Mouse (Mus musculus) kidney, embryonic 15.5 days (tissue): Measurements from ENCODE around the gene Asphd1. TPM values are rescaled to one million over a fixed set of nuclear protein-coding genes. Genes with fewer than 3 reads are reported as not detected.

Source experiments
- ATAC-seq: fragments of 200-750 bp; cut with Nextera tagmentation; replicated peaks from 2 replicates; pipeline ENCODE4 v1.8.0; 2017; ENCODE audit warnings: moderate TSS enrichment; ENCODE audit not compliant: low FRiP score
- H3K27ac ChIP-seq: fragments of 300-500 bp; sonication (generic); 2 replicates; pipeline ENCODE4 v1.5.1; 2015; ENCODE audit warnings: mild to moderate bottlenecking, inconsistent platforms
- H3K27me3 ChIP-seq: fragments of 300-500 bp; sonication (generic); 2 replicates; pipeline ENCODE4 v1.6.1; 2015; ENCODE audit warnings: inconsistent platforms
- H3K36me3 ChIP-seq: fragments of 300-500 bp; sonication (generic); 2 replicates; pipeline ENCODE4 v1.6.1; 2015; ENCODE audit warnings: inconsistent platforms
- H3K4me1 ChIP-seq: fragments of 300-500 bp; sonication (generic); 2 replicates; pipeline ENCODE4 v1.6.1; 2015; ENCODE audit warnings: inconsistent platforms
- H3K4me2 ChIP-seq: fragments of 300-500 bp; sonication (generic); 2 replicates; pipeline ENCODE4 v1.6.1; 2015; ENCODE audit warnings: moderate library complexity, mild to moderate bottlenecking, inconsistent platforms
- H3K4me3 ChIP-seq: fragments of 300-500 bp; sonication (generic); replicated peaks from 2 replicates; pipeline ENCODE4 v1.5.1; 2015; ENCODE audit warnings: mild to moderate bottlenecking, inconsistent platforms
- H3K9ac ChIP-seq: fragments of 300-500 bp; sonication (generic); 2 replicates; pipeline ENCODE4 v1.6.1; 2015; ENCODE audit warnings: mild to moderate bottlenecking, inconsistent platforms
- H3K9me3 ChIP-seq: fragments of 300-500 bp; sonication (generic); replicated peaks from 2 replicates; pipeline ENCODE4 v1.6.1; 2016; ENCODE audit warnings: inconsistent platforms
- WGBS: fragments of 180-500 bp; shearing (Covaris S2); methylation state at CpG from one replicate; pipeline ENCODE4 v1.1.7; 2015; ENCODE audit warnings: mixed read lengths; 5-methylcytosine and 5-hydroxymethylcytosine counted together
- polyA plus RNA-seq: library from polyadenylated mRNA; unstranded; fragments of >200 nt; fragmentation: Nextera tagmentation; extraction: Ambion mirVana; gene quantifications from 2 replicates; pipeline ENCODE4 v1.2.1, GENCODE M21; 2015

The Asphd1 gene
- polyA plus RNA-seq, 1 experiment from 2014 or later, result 0.21 TPM

- H3K4me3 ChIP-seq, result peak within 1 kb of the TSS; percentile 54
- under 1% methylated on average over 42 of the region's 42 CpGs for WGBS
- H3K9me3 ChIP-seq, result no peaks in the 10 kb centered on the region
- no peak within 1 kb of the TSS for H3K27ac ChIP-seq
- H3K4me1 ChIP-seq, result peaks cover 22% of the 10 kb centered on the region
- peak within 1 kb of the TSS; percentile 100 for H3K4me2 ChIP-seq
- peaks cover 11% of the 10 kb centered on the region for H3K36me3 ChIP-seq
- peak; percentile 89 for ATAC-seq
- peak within 1 kb of the TSS; percentile 43 for H3K9ac ChIP-seq
- peaks cover 39% of the 10 kb centered on the region for H3K27me3 ChIP-seq
These were observed 638 bp upstream of the Asphd1 start, which contains the start of gene Sez6l2 for GRCm38 (mm10) chr7:126949793-126950646. TSS of gene Sez6l2 (plus strand) at chr7:126950563.

DNA sequence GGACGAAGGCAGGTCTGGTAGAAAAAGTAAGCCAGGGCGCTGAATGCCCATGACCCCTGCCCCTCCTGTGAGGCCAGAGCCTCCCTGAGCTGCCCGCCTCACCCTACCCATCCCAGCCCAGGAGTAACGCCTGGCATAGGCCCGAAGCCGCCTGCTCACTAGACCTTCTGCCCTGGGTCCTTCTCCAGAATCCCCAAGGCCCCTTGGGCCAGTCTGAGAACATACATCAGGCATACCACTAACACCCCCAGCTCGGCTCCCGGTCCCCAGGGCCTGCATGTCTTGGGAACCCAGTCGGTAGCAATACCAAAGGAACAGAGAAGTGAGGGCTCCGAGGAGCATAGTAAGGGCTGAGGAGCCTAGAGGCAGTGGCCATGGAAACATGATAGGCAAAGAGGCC, 756 bp downstream of the Asphd1 start:
- H3K4me2 ChIP-seq, result no peak overlapping the region; the same call in 1 of the 2 replicates
- no peak for ATAC-seq
- WGBS, result 87% methylated on average over 10 of the region's 10 CpGs

GRCm38 (mm10) chr7:126946530-126946929, 2.9 kb downstream of the Asphd1 start:
- H3K4me2 ChIP-seq, result no peak overlapping the region
- no peak overlapping the region for H3K27ac ChIP-seq
- H3K27me3 ChIP-seq, result peaks cover 17% of the 10 kb centered on the region
- ATAC-seq, result no peak
- 43% methylated on average over 3 of the region's 3 CpGs for WGBS
- no peak overlapping the region for H3K4me3 ChIP-seq
- peaks cover 40% of the 10 kb centered on the region for H3K36me3 ChIP-seq
- peaks cover 15% of the 10 kb centered on the region for H3K4me1 ChIP-seq
- H3K9me3 ChIP-seq, result no peaks in the 10 kb centered on the region
- no peak overlapping the region for H3K9ac ChIP-seq

More for the DNA sequence above, 756 bp downstream of the Asphd1 start:
- Histone ChIP-seq H3K4me1 (peaks cover 22% of the 10 kb centered on the region), H3K36me3 (peaks cover 25% of the 10 kb centered on the region), H3K4me3 (no peak overlapping the region), H3K9me3 (no peaks in the 10 kb centered on the region), H3K9ac (no peak overlapping the region), H3K27ac (no peak overlapping the region), H3K27me3 (peaks cover 36% of the 10 kb centered on the region)

- H3K4me1 ChIP-seq, result no peaks in the 10 kb centered on the region
- H3K4me3 ChIP-seq, result no peak overlapping the region
- no peak for ATAC-seq
- no peak overlapping the region for H3K27ac ChIP-seq
- H3K27me3 ChIP-seq, result no peaks in the 10 kb centered on the region
- H3K36me3 ChIP-seq, result peaks cover 45% of the 10 kb centered on the region
- no peak overlapping the region for H3K4me2 ChIP-seq
- no peaks in the 10 kb centered on the region for H3K9me3 ChIP-seq
- H3K9ac ChIP-seq, result no peak overlapping the region
- WGBS, result 79% methylated on average over 5 of the region's 5 CpGs
These were observed 7.6 kb downstream of the Asphd1 start for GRCm38 (mm10) chr7:126941801-126942200.

DNA sequence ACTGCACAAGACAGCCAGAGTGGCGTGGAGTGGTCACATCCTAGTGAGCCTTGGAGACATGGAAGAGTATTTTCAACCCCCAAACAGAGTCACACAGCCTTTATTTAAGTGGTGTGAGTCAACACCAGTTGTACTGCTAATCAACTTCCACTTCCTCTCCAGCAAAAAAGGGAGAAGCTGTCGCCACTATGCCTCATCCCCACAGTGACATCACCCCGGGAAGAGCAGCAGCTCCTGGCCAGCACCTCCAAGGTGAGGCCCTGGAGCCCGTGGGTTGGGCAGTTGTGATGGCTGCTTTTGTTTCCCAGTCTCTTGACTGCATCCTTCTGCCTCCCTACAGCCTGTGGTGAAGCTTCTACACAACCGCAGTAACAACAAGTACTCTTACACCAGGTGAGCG, 8.2 kb downstream of the Asphd1 start:
- whole genome bisulfite sequencing, result 54% methylated on average over 6 of the region's 6 CpGs
- Histone ChIP-seq H3K36me3 (peaks cover 50% of the 10 kb centered on the region), H3K27me3 (no peaks in the 10 kb centered on the region), H3K9ac (no peak overlapping the region), H3K4me1 (no peaks in the 10 kb centered on the region), H3K4me3 (no peak overlapping the region), H3K9me3 (no peaks in the 10 kb centered on the region), H3K27ac (no peak overlapping the region), H3K4me2 (no peak overlapping the region)
- no peak for ATAC-seq

- H3K36me3 ChIP-seq, result peaks cover 47% of the 10 kb centered on the region
- no peak for ATAC-seq
- H3K9ac ChIP-seq, result no peak overlapping the region
- peaks cover 10% of the 10 kb centered on the region for H3K4me1 ChIP-seq
- 93% methylated on average over 2 of the region's 2 CpGs for WGBS
- H3K27me3 ChIP-seq, result no peaks in the 10 kb centered on the region
- H3K4me3 ChIP-seq, result no peak overlapping the region
- H3K27ac ChIP-seq, result no peak overlapping the region
- no peak overlapping the region for H3K4me2 ChIP-seq
- H3K9me3 ChIP-seq, result no peaks in the 10 kb centered on the region
These were observed 16.7 kb downstream of the Asphd1 start for GRCm38 (mm10) chr7:126932652-126933051.

GRCm38 (mm10) chr7:126929046-126929445, 20.3 kb downstream of the Asphd1 start:
- ATAC-seq, result peak; percentile 71
- H3K4me1 ChIP-seq, result peaks cover 14% of the 10 kb centered on the region

DNA sequence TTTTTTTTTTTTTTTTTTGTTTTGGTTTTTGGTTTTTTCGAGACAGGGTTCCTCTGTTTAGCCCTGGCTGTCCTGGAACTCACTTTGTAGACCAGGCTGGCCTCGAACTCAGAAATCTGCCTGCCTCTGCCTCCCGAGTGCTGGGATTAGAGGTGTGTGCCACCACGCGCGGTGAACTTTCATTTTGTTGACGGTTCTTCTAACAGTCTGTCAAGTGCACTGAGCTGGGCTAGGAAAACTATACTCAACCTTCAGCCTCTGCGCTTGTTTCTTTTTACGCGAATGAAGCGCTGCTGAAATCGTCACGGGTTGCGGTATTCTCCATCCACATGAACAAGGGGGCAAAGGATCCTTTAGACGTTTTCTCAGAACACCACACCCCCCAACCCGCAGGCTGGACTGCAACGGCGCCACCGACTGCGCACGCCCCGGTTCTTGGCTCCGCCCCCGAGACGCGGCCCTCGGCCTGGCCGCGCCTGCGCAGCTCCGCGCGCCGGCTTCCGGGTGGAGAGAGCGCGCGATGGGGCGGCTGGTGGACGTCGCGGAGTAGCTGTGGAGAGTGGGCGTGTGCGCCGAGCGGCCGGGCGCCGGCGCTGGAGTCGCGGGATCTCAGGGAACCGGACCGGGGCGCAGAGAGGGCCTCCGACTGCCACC, 20.9 kb downstream of the Asphd1 start, which contains the start of gene Kctd13:
Kctd13 (plus strand) TSS at position 496 of the 654 bp plus-strand sequence.
- Histone ChIP-seq H3K4me2 (peak within 1 kb of the TSS; percentile 91), H3K9me3 (no peaks in the 10 kb centered on the region), H3K4me3 (peak within 1 kb of the TSS; percentile 79), H3K27ac (peak within 1 kb of the TSS; percentile 82), H3K36me3 (peaks cover 16% of the 10 kb centered on the region), H3K4me1 (peaks cover 14% of the 10 kb centered on the region), H3K9ac (peak within 1 kb of the TSS; percentile 80), H3K27me3 (no peaks in the 10 kb centered on the region)
- WGBS, result 4% methylated on average over 56 of the region's 56 CpGs
- peak; percentile 98 for ATAC-seq

More at GRCm38 (mm10) chr7:126929046-126929445, 20.3 kb downstream of the Asphd1 start:
- peak overlapping the region; percentile 82 for H3K27ac ChIP-seq
- H3K9me3 ChIP-seq, result no peaks in the 10 kb centered on the region
- no peaks in the 10 kb centered on the region for H3K27me3 ChIP-seq
- peaks cover 16% of the 10 kb centered on the region for H3K36me3 ChIP-seq
- under 1% methylated on average over 27 of the region's 27 CpGs for WGBS
- H3K4me2 ChIP-seq, result peak overlapping the region; percentile 91
- peak overlapping the region; percentile 80 for H3K9ac ChIP-seq
- H3K4me3 ChIP-seq, result peak overlapping the region; percentile 79

GRCm38 (mm10) chr7:126926299-126926698, 23.1 kb downstream of the Asphd1 start:
- no peak overlapping the region for H3K9ac ChIP-seq
- H3K27ac ChIP-seq, result no peak overlapping the region
- peaks cover 8% of the 10 kb centered on the region for H3K36me3 ChIP-seq
- no peak overlapping the region for H3K4me3 ChIP-seq
- no peak overlapping the region for H3K4me2 ChIP-seq
- no peaks in the 10 kb centered on the region for H3K27me3 ChIP-seq
- H3K4me1 ChIP-seq, result peaks cover 22% of the 10 kb centered on the region
- H3K9me3 ChIP-seq, result no peaks in the 10 kb centered on the region
- no peak for ATAC-seq
- WGBS, result 43% methylated on average over 3 of the region's 3 CpGs

- Histone ChIP-seq H3K9me3 (no peaks in the 10 kb centered on the region), H3K27ac (no peak overlapping the region), H3K4me1 (peaks cover 11% of the 10 kb centered on the region; the same call in 1 of the 2 replicates), H3K4me3 (no peak overlapping the region), H3K36me3 (no peaks in the 10 kb centered on the region), H3K9ac (no peak overlapping the region), H3K4me2 (no peak overlapping the region), H3K27me3 (no peaks in the 10 kb centered on the region)
- no peak for ATAC-seq
- WGBS, result 82% methylated on average over 5 of the region's 5 CpGs
These were observed 25.4 kb downstream of the Asphd1 start for GRCm38 (mm10) chr7:126923999-126924398.

- H3K4me1 ChIP-seq, result peaks cover 13% of the 10 kb centered on the region; the same call in 1 of the 2 replicates
- 0 out of 2 replicates have a peak, but pooled peaks have one; percentile 29 for ATAC-seq
- H3K4me2 ChIP-seq, result no peak within 1 kb of the TSS
These were observed 26.7 kb downstream of the Asphd1 start, which contains the start of gene Tmem219 for GRCm38 (mm10) chr7:126922624-126923060. TSS of gene Tmem219 (minus strand) at chr7:126922917.

GRCm38 (mm10) chr7:126921563-126921962, 27.8 kb downstream of the Asphd1 start:
- ATAC-seq, result no peak
- Histone ChIP-seq H3K9ac (no peak overlapping the region), H3K9me3 (no peaks in the 10 kb centered on the region), H3K27me3 (no peaks in the 10 kb centered on the region), H3K4me2 (no peak overlapping the region), H3K36me3 (no peaks in the 10 kb centered on the region), H3K4me1 (peaks cover 14% of the 10 kb centered on the region; the same call in 1 of the 2 replicates), H3K4me3 (no peak overlapping the region), H3K27ac (no peak overlapping the region; the same call in 1 of the 2 replicates)
- whole genome bisulfite sequencing, result 55% methylated on average over 2 of the region's 2 CpGs

More at GRCm38 (mm10) chr7:126922624-126923060, 26.7 kb downstream of the Asphd1 start, which contains the start of gene Tmem219:
- no peak within 1 kb of the TSS for H3K4me3 ChIP-seq
- no peaks in the 10 kb centered on the region for H3K36me3 ChIP-seq
- peak within 1 kb of the TSS; percentile 72 for H3K27ac ChIP-seq
- H3K9me3 ChIP-seq, result no peaks in the 10 kb centered on the region
- no peaks in the 10 kb centered on the region for H3K27me3 ChIP-seq
- H3K9ac ChIP-seq, result no peak within 1 kb of the TSS
- WGBS, result 50% methylated on average over 5 of the region's 5 CpGs
